Mouse (Mus musculus) forebrain, embryonic 14.5 days (tissue): Measurements from ENCODE around the gene Tstd2. TPM values are rescaled to one million over a fixed set of nuclear protein-coding genes. Genes with fewer than 3 reads are reported as not detected.
A peak's percentile ranks its signal among the peaks of the same experiment; 100 is the strongest.

Experiments used
- ATAC-seq: fragments of 200-750 bp; cut with Nextera tagmentation; 2 replicates; pipeline ENCODE4 v1.8.0; 2017; ENCODE audit warnings: mild to moderate bottlenecking, moderate library complexity
- DNase-seq: peaks from one replicate; pipeline ENCODE4 v3.0.0-alpha.2; 2015; ENCODE audit warnings: low spot score
- H3K27ac ChIP-seq: fragments of 300-500 bp; sonication (generic); 2 replicates; pipeline ENCODE4 v1.5.1; 2014; ENCODE audit warnings: low read depth, mild to moderate bottlenecking, control low read depth, low read length, moderate library complexity
- H3K27me3 ChIP-seq: fragments of 300-500 bp; sonication (generic); replicated peaks from 2 replicates; pipeline ENCODE4 v1.6.1; 2014; ENCODE audit warnings: low read length, control low read depth, mixed read lengths; ENCODE audit not compliant: control insufficient read depth, insufficient read depth
- H3K36me3 ChIP-seq: fragments of 300-500 bp; sonication (generic); 2 replicates; pipeline ENCODE4 v1.6.1; 2014; ENCODE audit warnings: low read length, control low read depth; ENCODE audit not compliant: control insufficient read depth, insufficient read depth
- H3K4me1 ChIP-seq: fragments of 300-500 bp; sonication (generic); 2 replicates; pipeline ENCODE4 v1.6.1; 2014; ENCODE audit warnings: antibody characterized with exemption, low read length, control low read depth; ENCODE audit not compliant: control insufficient read depth, insufficient read depth
- H3K4me2 ChIP-seq: fragments of 300-500 bp; sonication (generic); 2 replicates; pipeline ENCODE4 v1.6.1; 2014; ENCODE audit warnings: mild to moderate bottlenecking, control low read depth, low read length
- H3K4me3 ChIP-seq: fragments of 300-500 bp; sonication (generic); 2 replicates; pipeline ENCODE4 v1.5.1; 2014; ENCODE audit warnings: low read depth, low read length, control low read depth
- H3K9ac ChIP-seq: fragments of 300-500 bp; sonication (generic); 2 replicates; pipeline ENCODE4 v1.6.1; 2014; ENCODE audit warnings: mild to moderate bottlenecking, low read length, control low read depth, moderate library complexity
- H3K9me3 ChIP-seq: fragments of 300-500 bp; sonication (generic); replicated peaks from 2 replicates; pipeline ENCODE4 v1.6.1; 2016; ENCODE audit warnings: low read length, control low read depth, mixed read lengths; ENCODE audit not compliant: control insufficient read depth
- WGBS: fragments of 180-500 bp; shearing (Covaris S2); extraction: QIAGEN DNeasy Blood & Tissue Kit; methylation state at CpG from one replicate; pipeline ENCODE4 v1.1.7; 2014; 5-methylcytosine and 5-hydroxymethylcytosine counted together
- polyA plus RNA-seq: library from polyadenylated mRNA; unstranded; fragments of >200 nt; fragmentation: Nextera tagmentation; extraction: Ambion mirVana; gene quantifications from 2 replicates; pipeline ENCODE4 v1.2.1, GENCODE M21; 2014

The Tstd2 gene
- polyA plus RNA-seq, 1 experiment from 2014 or later: 18.3 TPM

- 92% methylated on average over 8 of the region's 8 CpGs for WGBS
- Histone ChIP-seq H3K9me3 (no peaks in the 10 kb centered on the region), H3K4me1 (no peaks in the 10 kb centered on the region), H3K9ac (no peak overlapping the region), H3K4me2 (no peak overlapping the region), H3K27ac (no peak overlapping the region), H3K36me3 (peaks cover 87% of the 10 kb centered on the region), H3K27me3 (no peaks in the 10 kb centered on the region), H3K4me3 (no peak overlapping the region)
- DNase-seq: no peak
- no peak for ATAC-seq
Measured at GRCm38 (mm10) chr4:46129311-46130004, 9.0 kb downstream of the Tstd2 start.

GRCm38 (mm10) chr4:46126541-46126940 lies 12.0 kb downstream of the Tstd2 start:
- Histone ChIP-seq H3K4me1 (no peaks in the 10 kb centered on the region), H3K4me3 (no peak overlapping the region), H3K9me3 (no peaks in the 10 kb centered on the region), H3K9ac (no peak overlapping the region), H3K36me3 (peaks cover 90% of the 10 kb centered on the region), H3K27ac (no peak overlapping the region), H3K4me2 (no peak overlapping the region), H3K27me3 (no peaks in the 10 kb centered on the region)
- DNase-seq (peak; percentile 86), ATAC-seq (peak; percentile 57; the same call in 1 of the 2 replicates)
- WGBS: 43% methylated on average over 2 of the region's 2 CpGs

DNA sequence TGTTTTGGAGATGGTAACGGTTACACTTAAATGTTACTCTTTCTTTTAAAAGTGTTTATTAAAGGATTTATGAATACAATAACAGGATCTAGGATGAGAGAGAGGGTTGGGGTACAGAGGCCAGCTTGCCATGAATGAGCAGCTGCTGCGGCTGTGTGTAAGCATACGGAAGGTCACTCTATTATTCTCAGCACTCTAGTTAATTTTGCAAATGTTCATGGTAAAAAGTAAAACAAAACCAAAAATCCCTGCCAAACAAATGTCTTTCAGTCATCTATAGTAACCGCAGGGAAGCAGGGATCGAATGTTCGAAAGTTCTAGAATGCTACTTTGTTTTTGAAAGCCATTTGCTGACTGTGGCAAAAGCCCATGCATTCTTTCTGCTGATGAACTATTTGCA lies 15.1 kb downstream of the Tstd2 start:
- no peaks in the 10 kb centered on the region for H3K4me1 ChIP-seq
- H3K9ac ChIP-seq: no peak overlapping the region
- peaks cover 92% of the 10 kb centered on the region for H3K36me3 ChIP-seq
- H3K4me3 ChIP-seq: no peak overlapping the region
- no peak overlapping the region for H3K27ac ChIP-seq
- 92% methylated on average over 6 of the region's 6 CpGs for WGBS
- H3K9me3 ChIP-seq: no peaks in the 10 kb centered on the region
- no peaks in the 10 kb centered on the region for H3K27me3 ChIP-seq
- no peak for DNase-seq
- no peak overlapping the region for H3K4me2 ChIP-seq
- ATAC-seq: no peak

DNA sequence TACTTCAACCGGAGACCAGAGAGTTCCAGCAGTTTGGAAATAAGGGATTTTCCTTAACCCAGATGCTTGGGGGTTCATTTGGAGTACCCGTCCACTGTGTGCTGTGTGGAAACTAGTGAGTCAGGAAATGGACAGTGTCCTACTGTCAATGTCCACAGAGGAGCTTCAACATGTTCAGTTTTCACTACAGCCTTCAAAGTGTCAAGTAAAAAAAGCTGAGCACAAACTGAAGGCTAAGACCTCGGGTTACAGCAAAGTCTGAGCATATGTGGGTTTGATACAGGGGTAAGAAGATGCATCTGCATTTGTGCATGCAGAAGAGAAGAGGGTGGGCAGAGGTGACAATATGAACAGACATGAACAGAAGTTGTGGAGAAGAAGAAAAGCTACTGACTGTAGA lies 17.7 kb downstream of the Tstd2 start:
- Histone ChIP-seq H3K27me3 (no peaks in the 10 kb centered on the region), H3K27ac (no peak overlapping the region), H3K36me3 (peaks cover 99% of the 10 kb centered on the region), H3K4me3 (no peak overlapping the region), H3K4me1 (no peaks in the 10 kb centered on the region), H3K9ac (no peak overlapping the region), H3K4me2 (no peak overlapping the region), H3K9me3 (no peaks in the 10 kb centered on the region)
- 86% methylated on average over 3 of the region's 3 CpGs for WGBS
- no peak for ATAC-seq
- no peak for DNase-seq

- Histone ChIP-seq H3K4me1 (no peaks in the 10 kb centered on the region), H3K4me2 (no peak overlapping the region), H3K27ac (no peak overlapping the region), H3K9me3 (no peaks in the 10 kb centered on the region), H3K36me3 (peaks cover 99% of the 10 kb centered on the region), H3K9ac (no peak overlapping the region), H3K4me3 (no peak overlapping the region), H3K27me3 (no peaks in the 10 kb centered on the region)
- no peak for DNase-seq
- no peak for ATAC-seq
- WGBS: 96% methylated on average over 14 of the region's 14 CpGs
Measured at GRCm38 (mm10) chr4:46119514-46120094, 18.9 kb downstream of the Tstd2 start.

- Histone ChIP-seq H3K27ac (no peak overlapping the region), H3K36me3 (peaks cover 89% of the 10 kb centered on the region), H3K4me1 (no peaks in the 10 kb centered on the region), H3K27me3 (no peaks in the 10 kb centered on the region), H3K9me3 (no peaks in the 10 kb centered on the region), H3K9ac (no peak overlapping the region), H3K4me3 (no peak overlapping the region), H3K4me2 (no peak overlapping the region)
- WGBS: 94% methylated on average over 4 of the region's 4 CpGs
- ATAC-seq: no peak
- no peak for DNase-seq
Measured at GRCm38 (mm10) chr4:46117536-46117935, 21.0 kb downstream of the Tstd2 start.

DNA sequence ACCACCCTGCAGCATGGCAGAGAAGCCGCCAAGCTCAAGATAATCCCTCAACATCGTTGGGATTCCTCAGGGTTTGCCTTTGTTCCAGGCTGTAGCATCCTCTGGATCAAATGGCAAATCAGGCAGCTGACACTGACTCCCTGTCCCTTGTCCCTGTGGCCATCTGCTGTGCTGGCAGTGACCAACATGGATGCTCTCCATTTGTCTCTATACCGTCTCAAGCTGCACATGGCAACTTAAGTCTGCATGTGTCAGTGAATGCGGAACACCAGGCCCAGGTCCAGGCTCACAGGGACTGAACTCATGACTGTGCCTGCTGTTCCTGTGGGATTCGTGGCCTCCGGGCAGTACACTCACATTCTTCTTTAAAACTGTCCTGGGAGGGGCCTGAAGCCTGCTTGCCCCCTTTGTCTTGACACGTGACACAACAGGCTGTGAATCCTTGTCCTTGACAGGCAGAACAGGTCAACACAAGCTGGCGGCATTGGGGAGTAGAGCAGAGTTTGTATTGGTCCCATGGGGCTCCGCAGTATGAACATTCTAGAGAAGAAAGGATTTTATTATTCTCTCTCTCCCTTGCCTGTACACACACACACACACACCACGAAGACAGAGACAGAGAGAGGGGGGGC lies 21.8 kb downstream of the Tstd2 start:
- ATAC-seq: no peak
- H3K4me3 ChIP-seq: no peak overlapping the region
- peaks cover 80% of the 10 kb centered on the region for H3K36me3 ChIP-seq
- no peak for DNase-seq
- H3K9me3 ChIP-seq: no peaks in the 10 kb centered on the region
- H3K27me3 ChIP-seq: no peaks in the 10 kb centered on the region
- no peak overlapping the region for H3K27ac ChIP-seq
- no peaks in the 10 kb centered on the region for H3K4me1 ChIP-seq
- no peak overlapping the region for H3K9ac ChIP-seq
- no peak overlapping the region for H3K4me2 ChIP-seq
- 86% methylated on average over 10 of the region's 10 CpGs for WGBS

DNA sequence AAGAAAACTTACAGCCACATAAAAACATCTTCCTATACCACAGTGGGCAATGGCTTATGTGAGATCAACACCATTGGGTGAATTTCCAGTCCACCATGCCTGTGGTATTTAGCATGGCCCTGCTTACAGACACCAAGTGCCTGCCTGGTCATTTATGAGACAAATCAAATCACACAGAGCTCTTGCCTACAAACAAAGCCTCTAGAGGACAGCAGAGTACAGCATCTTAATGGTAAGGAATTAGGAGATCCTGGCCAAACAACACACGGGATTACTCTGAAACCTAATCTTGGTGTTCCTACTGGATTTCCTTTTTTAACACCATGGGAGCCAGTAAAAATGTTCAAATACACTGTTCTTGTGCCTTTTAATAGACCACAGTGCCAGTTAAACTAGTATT lies 23.2 kb downstream of the Tstd2 start:
- Histone ChIP-seq H3K36me3 (peaks cover 67% of the 10 kb centered on the region), H3K27ac (no peak overlapping the region), H3K4me1 (no peaks in the 10 kb centered on the region), H3K4me2 (no peak overlapping the region), H3K9me3 (no peaks in the 10 kb centered on the region), H3K27me3 (no peaks in the 10 kb centered on the region), H3K9ac (no peak overlapping the region), H3K4me3 (no peak overlapping the region)
- ATAC-seq (no peak), DNase-seq (no peak)
- 83% methylated on average over 1 of the region's 1 CpGs for WGBS

GRCm38 (mm10) chr4:46111361-46111760 lies 27.1 kb downstream of the Tstd2 start:
- H3K27ac ChIP-seq: no peak overlapping the region
- H3K9me3 ChIP-seq: no peaks in the 10 kb centered on the region
- no peak for ATAC-seq
- H3K36me3 ChIP-seq: peaks cover 28% of the 10 kb centered on the region
- no peak overlapping the region for H3K4me3 ChIP-seq
- no peak overlapping the region for H3K4me2 ChIP-seq
- no peak for DNase-seq
- no peaks in the 10 kb centered on the region for H3K4me1 ChIP-seq
- 77% methylated on average over 3 of the region's 3 CpGs for WGBS
- H3K9ac ChIP-seq: no peak overlapping the region
- H3K27me3 ChIP-seq: no peaks in the 10 kb centered on the region
